Mouse (Mus musculus) cerebellum, adult 2 months (tissue): Measurements from ENCODE around the gene Gm20708. TPM values are rescaled to one million over a fixed set of nuclear protein-coding genes. Genes with fewer than 3 reads are reported as not detected.

ENCODE experiments used
- DNase-seq, 2 experiments: peaks; one replicate each; pipeline ENCODE4 v3.0.0; 2021
- H3K27ac ChIP-seq: fragments of 200-500 bp; 2 replicates; pipeline ENCODE4 v1.5.1; 2012; ENCODE audit warnings: low read length, control low read depth, inconsistent platforms; ENCODE audit not compliant: insufficient read depth
- H3K27me3 ChIP-seq: fragments of 200-500 bp; 2 replicates; pipeline ENCODE4 v1.6.1; 2012; ENCODE audit warnings: inconsistent platforms, mild to moderate bottlenecking, low read length, moderate library complexity; ENCODE audit not compliant: control insufficient read depth, insufficient read depth
- H3K4me1 ChIP-seq: fragments of 200-500 bp; 2 replicates; pipeline ENCODE4 v1.6.1; 2011; ENCODE audit warnings: low read length; ENCODE audit not compliant: control insufficient read depth, insufficient read depth
- H3K4me3 ChIP-seq: fragments of 200-500 bp; replicated peaks from 2 replicates; pipeline ENCODE3; 2011; ENCODE audit warnings: mild to moderate bottlenecking, low read depth, low read length, control low read depth; ENCODE audit not compliant: insufficient read depth
- CTCF ChIP-seq: fragments of 200-500 bp; IDR thresholded peaks from 2 replicates; pipeline ENCODE4 v1.5.1; 2011; ENCODE audit warnings: low read depth, mild to moderate bottlenecking, control low read depth, low read length, moderate library complexity, borderline replicate concordance; ENCODE audit not compliant: insufficient read depth
- POLR2A ChIP-seq: fragments of 200-500 bp; IDR thresholded peaks from 2 replicates; pipeline ENCODE4 v1.6.1; 2011; ENCODE audit warnings: low read length, control low read depth, borderline replicate concordance; ENCODE audit not compliant: insufficient read depth
- WGBS: fragments of 180-500 bp; shearing (Covaris S2); methylation state at CpG from one replicate; pipeline ENCODE4 v1.1.7; 2018; 5-methylcytosine and 5-hydroxymethylcytosine counted together
- polyA plus RNA-seq: library from polyadenylated mRNA; depleted of rRNA; stranded (reverse); fragments of >200 nt; gene quantifications from 2 replicates; pipeline ENCODE4 v1.2.3, GENCODE M21; 2012

The Gm20708 gene
- polyA plus RNA-seq, 1 experiment: 0.93 TPM

GRCm38 (mm10) chr11:117865988-117866387 is 56.5 kb downstream of the Gm20708 start:
- no peak for TF ChIP-seq POLR2A
- no peak for TF ChIP-seq CTCF
- DNase-seq: no peak
- H3K4me3 ChIP-seq: no peak overlapping the region

GRCm38 (mm10) chr11:117870688-117871365 is 61.4 kb downstream of the Gm20708 start:
- no peak for TF ChIP-seq POLR2A
- TF ChIP-seq CTCF: peak; percentile 98
- Histone ChIP-seq H3K27me3 (no peaks in the 10 kb centered on the region), H3K4me3 (peak overlapping the region; percentile 34), H3K27ac (peak overlapping the region; percentile 87), H3K4me1 (peaks cover 16% of the 10 kb centered on the region; the same call in 1 of the 2 replicates)
- 10% methylated on average over 12 of the region's 12 CpGs for WGBS
- DNase-seq: peak; percentile 85 to 88

More at GRCm38 (mm10) chr11:117865988-117866387, 56.5 kb downstream of the Gm20708 start:
- Histone ChIP-seq H3K27ac (no peak overlapping the region), H3K4me1 (peaks cover 5% of the 10 kb centered on the region; the same call in 1 of the 2 replicates), H3K27me3 (no peaks in the 10 kb centered on the region)
- 13% methylated on average over 6 of the region's 6 CpGs for WGBS

- no peak for DNase-seq
- 50% methylated on average over 5 of the region's 5 CpGs for WGBS
- peak overlapping the region; percentile 87 for H3K27ac ChIP-seq
- peaks cover 16% of the 10 kb centered on the region; the same call in 1 of the 2 replicates for H3K4me1 ChIP-seq
- no peaks in the 10 kb centered on the region for H3K27me3 ChIP-seq
- TF ChIP-seq POLR2A (no peak), CTCF (no peak)
- peak overlapping the region; percentile 1 for H3K4me3 ChIP-seq
These were observed 61.9 kb downstream of the Gm20708 start for GRCm38 (mm10) chr11:117871376-117871775.

- 57% methylated on average over 12 of the region's 12 CpGs for WGBS
- Histone ChIP-seq H3K27ac (0 out of 2 replicates have a peak overlapping the region, but pooled peaks have one; percentile 12), H3K4me1 (peaks cover 16% of the 10 kb centered on the region; the same call in 1 of the 2 replicates), H3K27me3 (no peaks in the 10 kb centered on the region), H3K4me3 (no peak overlapping the region)
- no peak for TF ChIP-seq POLR2A
- DNase-seq: peak in 1 of 2 experiments; percentile 33
These were observed 62.6 kb downstream of the Gm20708 start for GRCm38 (mm10) chr11:117871911-117872584.

GRCm38 (mm10) chr11:117872861-117873608 is 63.6 kb downstream of the Gm20708 start, which contains the start of gene Tha1:
Tha1 (minus strand) TSS chr11:117873481.
- Histone ChIP-seq H3K27ac (peak within 1 kb of the TSS; percentile 89), H3K4me1 (peaks cover 20% of the 10 kb centered on the region), H3K4me3 (peak within 1 kb of the TSS; percentile 66), H3K27me3 (no peaks in the 10 kb centered on the region)
- WGBS: 1% methylated on average over 51 of the region's 51 CpGs
- DNase-seq: peak; percentile 86 to 90
- TF ChIP-seq POLR2A: peak; percentile 77
- no peak for TF ChIP-seq CTCF

GRCm38 (mm10) chr11:117874419-117874818 is 65.0 kb downstream of the Gm20708 start:
- H3K4me3 ChIP-seq: no peak overlapping the region
- TF ChIP-seq CTCF (no peak), POLR2A (no peak)
- no peak for DNase-seq
- H3K27ac ChIP-seq: no peak overlapping the region
- peaks cover 26% of the 10 kb centered on the region for H3K4me1 ChIP-seq
- no peaks in the 10 kb centered on the region for H3K27me3 ChIP-seq
- 61% methylated on average over 4 of the region's 4 CpGs for WGBS

- Histone ChIP-seq H3K27me3 (no peaks in the 10 kb centered on the region), H3K27ac (no peak overlapping the region), H3K4me1 (peaks cover 34% of the 10 kb centered on the region), H3K4me3 (no peak overlapping the region)
- no peak for DNase-seq
- WGBS: 68% methylated on average over 6 of the region's 6 CpGs
- no peak for TF ChIP-seq CTCF
- TF ChIP-seq POLR2A: no peak
These were observed 66.2 kb downstream of the Gm20708 start for GRCm38 (mm10) chr11:117875681-117876080.
